Comparison of ENCODE assay signal across 19 mouse cellular contexts in the genomic region with DNA sequence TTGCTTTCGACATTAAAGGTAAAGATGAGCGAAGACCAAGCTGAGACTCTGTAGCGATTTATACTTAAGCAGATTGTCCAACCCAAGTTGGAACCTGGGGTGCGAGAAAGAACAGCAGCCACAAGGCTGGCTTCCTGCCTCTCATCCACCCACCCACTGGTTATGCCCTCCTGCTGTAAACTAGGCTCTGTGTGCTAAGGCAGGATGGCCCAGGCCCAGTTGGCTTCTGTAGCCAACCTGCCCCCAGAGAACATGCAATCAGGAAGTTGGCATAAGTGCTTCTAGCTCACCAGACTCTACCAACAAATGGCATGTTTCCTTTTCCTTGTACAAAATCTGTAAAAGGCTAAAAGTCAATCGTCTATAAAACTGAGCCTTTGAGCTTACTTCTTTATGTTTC.
DNase-seq lines count a peak whose midpoint lies in the region; ATAC-seq lines count a peak whose summit lies in the region.
"Had no signal": no experiment of that assay in that cellular context is flagged by ENCODE, and none has a peak within 500 bp of the region (broad histone marks: within the 10 kb centered on the region; RNA-seq: fewer than 3 reads in every experiment).

No protein-coding gene starts in this region.

- no peak for DNase-seq in frontal cortex, postnatal 14 days (ENCODE audit: low spot score in 2 of 2)
- peak; percentile 48 for DNase-seq in right cerebral cortex, adult 18-20 months
- DNase-seq in right cerebral cortex, postnatal 14 days: no peak
- peak; percentile 72 for DNase-seq in gonadal fat pad, adult 2 months (ENCODE audit: low read depth)
- DNase-seq in telencephalon, adult 2 months (ENCODE audit: low read depth, low spot score): peak; percentile 65
- no peak for DNase-seq in kidney, adult 8-10 months
- no peak for DNase-seq in liver
- DNase-seq: cerebellum, adult 11-12 months; gastrocnemius, postnatal 25 days; heart, postnatal 36 days; kidney, adult 11 months; kidney, postnatal 4 days; liver, embryonic 13.5 days; lung, embryonic 14.5 days; right cerebral cortex, postnatal 25 days; spleen, adult 18-20 months; thymus, postnatal 25 days had no signal

- ATAC-seq in frontal cortex, adult (ENCODE audit: low TSS enrichment): peak; percentile 77
- ATAC-seq: forebrain, embryonic 14.5 days had no signal

Comparison
In these comparisons a context has a peak if more than half of its experiments do, and no peak if none do; other contexts are left out.
1. DNase-seq: peak in right cerebral cortex, adult 18-20 months (single experiment), gonadal fat pad, adult 2 months (single experiment) and telencephalon, adult 2 months (single experiment); none in frontal cortex, postnatal 14 days (0 of 2), right cerebral cortex, postnatal 14 days (single experiment), kidney, adult 8-10 months (0 of 2) and liver (single experiment).